Mouse (Mus musculus) E14TG2a.4 (cell line): Measurements from ENCODE around the gene E430018J23Rik.

ENCODE experiments used
- CTCF ChIP-seq: conservative IDR thresholded peaks from 2 replicates; pipeline ENCODE4 v1.5.1; 2014; ENCODE audit warnings: low read length
- NANOG ChIP-seq: IDR thresholded peaks from 2 replicates; pipeline ENCODE4 v1.6.1; 2014; ENCODE audit warnings: borderline replicate concordance, low read length, mixed read lengths
- POU5F1 ChIP-seq: IDR thresholded peaks from 2 replicates; pipeline ENCODE4 v1.6.1; 2014; ENCODE audit warnings: low read length, borderline replicate concordance

DNA sequence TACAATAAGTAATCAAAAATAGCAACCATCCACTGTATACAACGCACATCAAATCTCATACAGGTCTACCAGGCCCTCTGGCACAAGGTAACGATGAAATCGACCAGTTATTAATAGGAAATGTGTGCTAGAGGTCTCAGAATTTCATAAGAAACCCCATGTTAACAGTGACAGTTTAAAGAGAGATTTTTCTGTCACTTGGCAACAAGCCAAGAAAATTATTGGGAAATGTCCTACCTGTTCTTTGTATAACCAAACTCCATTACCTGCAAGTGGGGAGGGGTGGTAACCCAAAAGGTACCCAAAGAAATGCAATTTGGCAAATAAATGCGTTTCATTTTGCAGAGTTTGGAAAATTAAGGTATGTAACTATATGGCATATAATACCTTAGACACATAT lies 35.0 kb downstream of the E430018J23Rik start:
- TF ChIP-seq CTCF: no peak
- no peak for TF ChIP-seq NANOG
- no peak for TF ChIP-seq POU5F1
